Mouse (Mus musculus) E14TG2a.4 (cell line): ENCODE data around the gene Ccdc194.

Source experiments
- H3K27me3 ChIP-seq: 2 replicates; pipeline ENCODE4 v1.6.1; 2014; ENCODE audit warnings: low read length, control low read depth; ENCODE audit not compliant: insufficient read depth
- H3K36me3 ChIP-seq: 2 replicates; pipeline ENCODE4 v1.6.1; 2014; ENCODE audit warnings: low read length, control low read depth; ENCODE audit not compliant: insufficient read depth
- H3K4me1 ChIP-seq: replicated peaks from 2 replicates; pipeline ENCODE4 v1.6.1; 2014; ENCODE audit warnings: low read depth, low read length, control low read depth
- H3K4me3 ChIP-seq: replicated peaks from 2 replicates; pipeline ENCODE4 v1.5.1; 2014; ENCODE audit warnings: mild to moderate bottlenecking, low read length
- H3K9me3 ChIP-seq: 2 replicates; pipeline ENCODE4 v1.6.1; 2014; ENCODE audit warnings: low read length, control low read depth
- CTCF ChIP-seq: conservative IDR thresholded peaks from 2 replicates; pipeline ENCODE4 v1.5.1; 2014; ENCODE audit warnings: low read length
- NANOG ChIP-seq: IDR thresholded peaks from 2 replicates; pipeline ENCODE4 v1.6.1; 2014; ENCODE audit warnings: borderline replicate concordance, low read length, mixed read lengths
- POU5F1 ChIP-seq: IDR thresholded peaks from 2 replicates; pipeline ENCODE4 v1.6.1; 2014; ENCODE audit warnings: low read length, borderline replicate concordance

Gene Ccdc194

DNA sequence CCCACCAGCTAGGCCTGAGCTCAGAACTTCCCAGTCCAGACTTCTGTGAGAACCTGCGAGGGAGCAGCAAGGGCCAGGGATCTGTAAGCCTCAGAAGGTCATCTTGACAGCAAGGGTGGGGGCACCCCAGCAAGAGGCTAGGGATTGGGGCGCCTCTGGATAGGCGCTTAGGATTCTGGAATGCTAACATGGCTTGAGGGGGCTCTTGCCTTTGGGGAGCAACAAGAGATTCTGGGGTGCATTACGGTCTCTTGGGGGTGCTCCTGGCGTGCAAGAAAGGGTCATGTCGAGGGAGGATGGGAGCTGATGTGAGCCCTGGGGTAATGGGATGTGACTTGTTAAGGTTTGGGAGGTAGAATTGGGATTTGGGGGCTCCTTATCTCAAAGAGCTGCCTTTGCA, 43.4 kb upstream of the Ccdc194 start:
- Histone ChIP-seq H3K9me3 (peaks cover 5% of the 10 kb centered on the region), H3K4me1 (peaks cover 53% of the 10 kb centered on the region), H3K27me3 (peaks cover 35% of the 10 kb centered on the region), H3K4me3 (peak overlapping the region; percentile 92), H3K36me3 (no peaks in the 10 kb centered on the region)
- no peak for TF ChIP-seq NANOG
- TF ChIP-seq POU5F1 = no peak
- no peak for TF ChIP-seq CTCF

DNA sequence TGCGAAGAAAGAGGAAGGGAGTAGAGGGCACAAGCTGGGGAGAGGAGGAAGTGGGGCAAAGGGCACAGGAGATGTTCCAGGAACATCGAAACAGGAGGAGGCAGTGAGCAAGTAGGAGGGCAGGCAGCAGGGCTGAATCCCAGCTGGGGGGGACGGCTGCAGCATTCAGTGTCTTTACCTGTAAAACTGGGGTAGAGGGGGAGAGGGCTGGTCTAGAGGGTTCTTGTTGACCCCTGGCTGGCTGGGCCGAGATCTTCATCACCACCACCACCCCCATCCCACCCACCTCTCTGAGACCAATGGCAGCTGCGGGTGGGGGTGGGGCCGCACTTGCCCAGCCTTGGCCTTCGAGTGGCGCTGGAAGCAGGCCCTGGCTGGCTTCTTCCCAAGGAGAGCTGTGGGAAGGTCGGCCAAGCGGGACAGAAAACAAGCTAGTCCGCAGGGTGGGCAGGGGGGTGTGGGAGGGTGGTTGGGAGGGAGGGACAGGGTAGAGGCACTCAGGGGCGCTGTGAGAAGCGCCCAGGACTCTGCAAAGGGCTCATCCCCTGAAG, 43.0 kb upstream of the Ccdc194 start, which contains the start of gene Slc27a1:
Gene Slc27a1, plus strand, starts transcription at position 496 of the 551 bp plus-strand sequence.
- TF ChIP-seq POU5F1 (no peak), CTCF (no peak), NANOG (no peak)
- peak within 1 kb of the TSS; percentile 92 for H3K4me3 ChIP-seq

GRCm38 (mm10) chr8:71567587-71567986, 42.1 kb upstream of the Ccdc194 start:
- peaks cover 46% of the 10 kb centered on the region for H3K27me3 ChIP-seq
- peaks cover 58% of the 10 kb centered on the region for H3K4me1 ChIP-seq
- TF ChIP-seq CTCF = no peak
- TF ChIP-seq POU5F1 = no peak
- peaks cover 7% of the 10 kb centered on the region for H3K9me3 ChIP-seq
- no peak overlapping the region for H3K4me3 ChIP-seq
- no peaks in the 10 kb centered on the region for H3K36me3 ChIP-seq

More for the DNA sequence above, 43.0 kb upstream of the Ccdc194 start, which contains the start of gene Slc27a1:
- Histone ChIP-seq H3K9me3 (peaks cover 7% of the 10 kb centered on the region), H3K4me1 (peaks cover 53% of the 10 kb centered on the region), H3K27me3 (peaks cover 39% of the 10 kb centered on the region), H3K36me3 (no peaks in the 10 kb centered on the region)

GRCm38 (mm10) chr8:71566501-71566900, 41.0 kb upstream of the Ccdc194 start, which contains the start of gene Nxnl1:
Nxnl1 (minus strand) TSS chr8:71566601.
- H3K36me3 ChIP-seq = no peaks in the 10 kb centered on the region
- H3K4me1 ChIP-seq = peaks cover 58% of the 10 kb centered on the region
- H3K4me3 ChIP-seq = peak within 1 kb of the TSS; percentile 60
- peaks cover 56% of the 10 kb centered on the region for H3K27me3 ChIP-seq
- peaks cover 7% of the 10 kb centered on the region for H3K9me3 ChIP-seq
- no peak for TF ChIP-seq NANOG
- no peak for TF ChIP-seq POU5F1
- no peak for TF ChIP-seq CTCF

- Histone ChIP-seq H3K4me3 (no peak overlapping the region), H3K4me1 (peaks cover 56% of the 10 kb centered on the region), H3K9me3 (peaks cover 7% of the 10 kb centered on the region), H3K27me3 (peaks cover 67% of the 10 kb centered on the region), H3K36me3 (no peaks in the 10 kb centered on the region)
- TF ChIP-seq POU5F1 (no peak), CTCF (peak; percentile 64)
Observed at GRCm38 (mm10) chr8:71563992-71564391, 38.5 kb upstream of the Ccdc194 start.

GRCm38 (mm10) chr8:71562751-71563150, 37.2 kb upstream of the Ccdc194 start:
- Histone ChIP-seq H3K27me3 (peaks cover 72% of the 10 kb centered on the region), H3K9me3 (peaks cover 7% of the 10 kb centered on the region), H3K4me3 (peak overlapping the region; percentile 76), H3K4me1 (peaks cover 49% of the 10 kb centered on the region), H3K36me3 (no peaks in the 10 kb centered on the region)
- TF ChIP-seq POU5F1 (no peak), NANOG (no peak), CTCF (no peak)

GRCm38 (mm10) chr8:71561401-71561800, 35.9 kb upstream of the Ccdc194 start:
- TF ChIP-seq POU5F1 (no peak), NANOG (no peak), CTCF (peak; percentile 61)
- peaks cover 39% of the 10 kb centered on the region for H3K4me1 ChIP-seq
- no peak overlapping the region for H3K4me3 ChIP-seq
- no peaks in the 10 kb centered on the region for H3K36me3 ChIP-seq
- H3K9me3 ChIP-seq = peaks cover 7% of the 10 kb centered on the region
- H3K27me3 ChIP-seq = peaks cover 77% of the 10 kb centered on the region

DNA sequence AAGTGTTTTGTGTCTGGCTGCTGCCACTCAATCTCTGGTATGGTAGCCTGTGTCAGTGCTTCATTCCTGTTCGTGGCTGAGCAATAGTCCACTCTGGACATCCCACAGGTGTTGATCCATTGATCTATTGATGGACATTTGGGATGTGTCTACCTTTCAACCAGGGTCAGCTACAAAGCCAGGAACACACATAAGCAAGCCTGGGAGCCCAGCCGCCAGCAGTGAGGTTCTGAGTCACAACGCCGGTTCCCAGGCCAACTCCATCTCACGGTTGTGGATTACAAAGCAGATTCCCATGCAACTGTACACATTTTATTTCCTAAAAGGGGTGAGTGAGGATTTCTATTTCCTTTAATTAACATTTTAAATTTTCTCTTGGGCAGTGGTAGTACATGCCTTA, 35.3 kb upstream of the Ccdc194 start:
- TF ChIP-seq NANOG = no peak
- TF ChIP-seq CTCF = no peak
- TF ChIP-seq POU5F1 = no peak
- Histone ChIP-seq H3K4me3 (no peak overlapping the region), H3K9me3 (peaks cover 7% of the 10 kb centered on the region), H3K36me3 (no peaks in the 10 kb centered on the region), H3K4me1 (peaks cover 33% of the 10 kb centered on the region), H3K27me3 (peaks cover 77% of the 10 kb centered on the region)

GRCm38 (mm10) chr8:71560071-71560470, 34.6 kb upstream of the Ccdc194 start:
- Histone ChIP-seq H3K36me3 (no peaks in the 10 kb centered on the region), H3K27me3 (peaks cover 80% of the 10 kb centered on the region), H3K4me3 (no peak overlapping the region), H3K4me1 (peaks cover 29% of the 10 kb centered on the region), H3K9me3 (peaks cover 7% of the 10 kb centered on the region)
- no peak for TF ChIP-seq NANOG
